Mouse (Mus musculus): ENCODE measurements around the gene Tnfaip8l3.

- TF ChIP-seq CTCF (IDR thresholded peaks at IDR 0.05; ENCODE audit: control insufficient read depth, insufficient read depth, insufficient read length) (no peak), MAX (IDR thresholded peaks at IDR 0.05) (no peak), MYOD1 (IDR thresholded peaks at IDR 0.05; ENCODE audit: control insufficient read depth, insufficient read length, low read depth) (no peak), MYOG (IDR thresholded peaks at IDR 0.05; ENCODE audit: control insufficient read depth, extremely low read depth, insufficient read length) (no peak), CEBPB (IDR thresholded peaks at IDR 0.05; ENCODE audit: low read depth) (no peak), FOSL1 (IDR thresholded peaks at IDR 0.05; ENCODE audit: insufficient read depth, low read length, poor library complexity, severe bottlenecking) (no peak), USF1 (IDR thresholded peaks at IDR 0.05; ENCODE audit: low read depth) (no peak)
Observed at GRCm38 (mm10) chr9:54069204-54069603, 1.0 kb upstream of the Tnfaip8l3 start.
